Mouse (Mus musculus) kidney, postnatal 14 days (tissue): ENCODE results near the gene Rhoh.

ENCODE experiments used
- DNase-seq: peaks from one replicate; pipeline ENCODE4 v3.0.0; 2022; ENCODE audit warnings: mixed read lengths

The Rhoh gene

GRCm38 (mm10) chr5:65934783-65935182 is 73.8 kb downstream of the Rhoh start, which contains the start of gene Chrna9:
Chrna9 (plus strand) TSS chr5:65934921.
- DNase-seq = no peak

- no peak for DNase-seq
These were observed 76.2 kb downstream of the Rhoh start for GRCm38 (mm10) chr5:65937011-65937726.

- DNase-seq = peak; percentile 83
These were observed 77.1 kb downstream of the Rhoh start for GRCm38 (mm10) chr5:65937998-65938715.

GRCm38 (mm10) chr5:65941145-65941544 is 80.1 kb downstream of the Rhoh start:
- no peak for DNase-seq
